Mouse (Mus musculus) bone marrow macrophage, adult 2 months (primary cell): ENCODE results near the gene Ccdc91. TPM values are rescaled to one million over a fixed set of nuclear protein-coding genes. Genes with fewer than 3 reads are reported as not detected.

Experiments used
- H3K27ac ChIP-seq: 2 replicates; pipeline ENCODE4 v1.5.1; 2012; ENCODE audit warnings: low read depth, low read length; ENCODE audit not compliant: insufficient read depth
- H3K4me1 ChIP-seq: 2 replicates; pipeline ENCODE4 v1.6.1; 2012; ENCODE audit warnings: low read length; ENCODE audit not compliant: control insufficient read depth, insufficient read depth
- H3K4me3 ChIP-seq: 2 replicates; pipeline ENCODE4 v1.5.1; 2012; ENCODE audit warnings: mild to moderate bottlenecking, low read length, moderate library complexity; ENCODE audit not compliant: insufficient read depth
- CTCF ChIP-seq: IDR thresholded peaks from 2 replicates; pipeline ENCODE4 v1.5.1; 2012; ENCODE audit warnings: low read depth, mild to moderate bottlenecking, low read length, moderate library complexity
- POLR2A ChIP-seq: IDR thresholded peaks from 2 replicates; pipeline ENCODE4 v1.6.1; 2012; ENCODE audit warnings: mild to moderate bottlenecking, low read depth, low read length, borderline replicate concordance
- polyA plus RNA-seq: library from polyadenylated mRNA; stranded (reverse); fragments of >200 nt; gene quantifications from 2 replicates; pipeline ENCODE4 v1.2.4, GENCODE M21; 2012; ENCODE audit not compliant: missing spikeins, insufficient read depth, insufficient read length

Ccdc91 gene
- 13.9 and 16.7 TPM in 2 replicates for polyA plus RNA-seq

DNA sequence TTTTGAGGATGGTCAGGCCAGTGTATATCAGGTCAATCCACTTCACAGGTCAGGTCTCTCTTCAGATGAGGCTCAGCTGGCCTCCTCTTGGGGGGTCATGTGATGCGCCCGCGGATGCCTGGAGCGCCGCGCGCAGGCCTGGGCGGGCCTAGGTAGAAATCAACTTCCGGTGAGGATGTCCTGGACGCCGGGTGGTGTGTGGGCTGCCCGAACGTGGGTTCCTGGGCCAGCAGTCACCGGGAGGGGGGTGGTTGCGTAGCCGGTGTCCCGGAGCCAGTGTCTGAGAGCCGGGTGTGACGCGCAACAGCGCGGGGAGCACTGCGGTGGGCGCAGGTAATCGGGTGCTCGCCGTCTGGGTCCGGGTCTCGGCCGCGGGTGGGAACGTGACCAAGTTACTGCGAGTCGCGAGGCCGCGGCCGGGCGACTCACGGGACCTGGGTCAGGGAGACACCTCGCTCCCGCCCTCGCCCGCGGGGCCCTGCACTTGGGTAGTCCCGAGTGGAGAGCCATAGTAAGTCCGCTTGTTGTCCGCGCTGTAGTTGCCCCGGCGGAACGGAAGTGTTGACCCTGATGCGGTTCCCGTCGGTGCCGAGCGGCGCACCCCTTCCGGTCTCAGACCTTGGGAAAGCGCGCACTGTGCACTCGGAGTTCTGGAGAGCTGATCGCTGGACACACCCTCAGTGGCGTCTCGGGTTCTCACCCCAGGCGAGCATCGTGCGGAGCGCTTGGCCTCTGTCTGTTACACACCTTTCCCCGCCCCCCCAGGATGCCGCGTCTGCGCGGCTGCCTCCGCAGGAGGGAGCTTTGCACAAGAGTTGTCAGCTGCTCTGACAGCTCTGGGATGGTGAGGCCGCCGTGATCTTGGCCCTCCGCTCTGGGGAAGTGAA, at the start of gene Ccdc91:
Ccdc91 (plus strand) TSS at position 102 of the 887 bp plus-strand sequence.
- Histone ChIP-seq H3K27ac (peak within 1 kb of the TSS; percentile 63), H3K4me3 (peak within 1 kb of the TSS; percentile 74), H3K4me1 (peaks cover 3% of the 10 kb centered on the region; the same call in 1 of the 2 replicates)
- TF ChIP-seq POLR2A = peak; percentile 16; the same call in 1 of the 2 replicates
- TF ChIP-seq CTCF = no peak

DNA sequence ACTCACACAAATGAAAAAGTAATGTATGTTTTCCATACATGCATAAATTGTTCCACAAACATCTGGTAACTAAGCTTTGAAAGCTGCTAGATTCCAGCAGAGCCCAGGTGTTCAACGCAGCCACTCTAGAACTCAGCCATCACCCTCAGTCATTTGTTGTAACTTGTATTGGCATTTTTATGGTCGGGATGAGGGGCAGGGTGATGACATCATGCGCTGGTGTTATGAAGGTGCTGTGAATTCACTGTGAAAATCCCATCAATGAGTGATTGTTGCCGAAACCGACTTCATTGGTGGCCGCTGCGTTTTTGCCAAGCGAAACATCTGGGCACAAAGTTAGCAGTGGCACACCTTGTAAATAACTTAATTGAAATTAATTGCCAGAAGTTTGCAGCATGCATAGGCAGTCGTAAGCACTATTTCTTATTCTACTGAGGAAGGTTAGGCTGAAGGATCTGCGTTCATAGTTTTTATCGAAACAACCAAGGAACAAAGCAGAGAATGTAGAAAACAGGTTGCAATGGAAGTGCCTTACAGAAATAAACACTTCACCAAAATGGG, 48.6 kb upstream of the Ccdc91 start:
- no peak overlapping the region for H3K27ac ChIP-seq
- no peak overlapping the region for H3K4me3 ChIP-seq
- no peak for TF ChIP-seq POLR2A
- TF ChIP-seq CTCF = no peak
- no peaks in the 10 kb centered on the region for H3K4me1 ChIP-seq

- Histone ChIP-seq H3K27ac (no peak overlapping the region), H3K4me1 (no peaks in the 10 kb centered on the region), H3K4me3 (no peak overlapping the region)
- TF ChIP-seq CTCF = no peak
Observed at GRCm38 (mm10) chr6:147455775-147456174, 19.9 kb upstream of the Ccdc91 start.

GRCm38 (mm10) chr6:147458637-147459301, 16.9 kb upstream of the Ccdc91 start:
- Histone ChIP-seq H3K4me1 (no peaks in the 10 kb centered on the region), H3K4me3 (no peak overlapping the region), H3K27ac (no peak overlapping the region)
- TF ChIP-seq POLR2A (no peak), CTCF (no peak)

DNA sequence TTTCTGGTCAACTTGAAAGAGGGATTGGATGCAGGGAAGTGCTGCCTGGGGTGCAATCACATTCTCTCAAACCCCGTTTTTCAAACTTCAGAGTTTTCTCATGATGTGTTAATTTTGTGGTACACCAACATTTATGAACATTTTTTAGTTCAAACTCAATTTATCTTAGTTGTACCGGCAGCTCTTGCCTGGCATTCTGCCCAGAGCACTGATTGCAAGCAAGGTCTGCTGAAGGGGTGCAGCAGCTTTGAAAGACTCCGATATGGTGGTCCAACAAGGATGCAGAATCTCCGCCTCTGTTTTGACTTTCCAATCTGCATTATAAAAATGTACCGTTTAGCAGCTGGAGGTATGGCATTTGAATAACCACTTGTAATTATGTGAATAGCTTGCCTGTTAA, 5.6 kb upstream of the Ccdc91 start:
- H3K27ac ChIP-seq = no peak overlapping the region
- H3K4me1 ChIP-seq = no peaks in the 10 kb centered on the region
- TF ChIP-seq CTCF = no peak
- TF ChIP-seq POLR2A = no peak
- H3K4me3 ChIP-seq = no peak overlapping the region

GRCm38 (mm10) chr6:147481141-147481540, 5.5 kb downstream of the Ccdc91 start:
- Histone ChIP-seq H3K4me3 (no peak overlapping the region), H3K4me1 (no peaks in the 10 kb centered on the region), H3K27ac (no peak overlapping the region)
- no peak for TF ChIP-seq POLR2A
- no peak for TF ChIP-seq CTCF

GRCm38 (mm10) chr6:147490120-147490519, 14.5 kb downstream of the Ccdc91 start:
- Histone ChIP-seq H3K4me3 (no peak overlapping the region), H3K4me1 (no peaks in the 10 kb centered on the region), H3K27ac (no peak overlapping the region)
- no peak for TF ChIP-seq CTCF
- no peak for TF ChIP-seq POLR2A

DNA sequence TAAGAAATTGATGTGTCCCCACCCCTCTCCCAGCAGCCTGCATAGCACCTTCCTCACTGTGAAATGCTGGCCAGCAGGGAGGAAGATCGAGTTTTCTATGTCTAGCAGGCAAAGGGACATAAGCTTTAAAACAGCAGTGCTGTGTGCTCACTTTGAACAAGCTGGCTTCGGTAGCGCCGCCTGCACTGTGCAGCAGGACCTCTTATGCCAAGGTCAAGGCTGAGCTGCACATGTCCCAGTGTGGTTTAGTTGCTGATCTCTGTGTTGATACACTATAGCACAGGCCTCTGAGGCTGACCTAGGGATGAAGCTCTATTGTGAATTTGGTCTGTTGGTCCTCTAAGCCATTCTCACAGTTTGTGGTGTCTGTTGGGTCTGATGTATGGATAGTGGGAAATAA, 16.9 kb downstream of the Ccdc91 start:
- Histone ChIP-seq H3K27ac (no peak overlapping the region), H3K4me3 (no peak overlapping the region), H3K4me1 (no peaks in the 10 kb centered on the region)
- TF ChIP-seq POLR2A (no peak), CTCF (no peak)

- H3K4me3 ChIP-seq = no peak overlapping the region
- TF ChIP-seq POLR2A (no peak), CTCF (no peak)
- no peaks in the 10 kb centered on the region for H3K4me1 ChIP-seq
- H3K27ac ChIP-seq = no peak overlapping the region
Observed at GRCm38 (mm10) chr6:147501439-147501838, 25.8 kb downstream of the Ccdc91 start.

GRCm38 (mm10) chr6:147506074-147506473, 30.4 kb downstream of the Ccdc91 start:
- Histone ChIP-seq H3K4me1 (no peaks in the 10 kb centered on the region), H3K4me3 (no peak overlapping the region), H3K27ac (no peak overlapping the region)
- TF ChIP-seq CTCF (no peak), POLR2A (no peak)
